Mouse (Mus musculus) limb, embryonic 13.5 days (tissue): Measurements from ENCODE around the gene Rtcb. TPM values are rescaled to one million over a fixed set of nuclear protein-coding genes. Genes with fewer than 3 reads are reported as not detected.

ENCODE experiments used
- ATAC-seq: fragments of 200-750 bp; cut with Nextera tagmentation; 2 replicates; pipeline ENCODE4 v1.8.0; 2017; ENCODE audit warnings: low read depth, moderate number of reproducible peaks, moderate TSS enrichment; ENCODE audit not compliant: low FRiP score
- H3K27ac ChIP-seq: fragments of 300-500 bp; sonication (generic); 2 replicates; pipeline ENCODE4 v1.5.1; 2015; ENCODE audit warnings: inconsistent platforms, mild to moderate bottlenecking, moderate library complexity
- H3K27me3 ChIP-seq: fragments of 300-500 bp; sonication (generic); 2 replicates; pipeline ENCODE4 v1.6.1; 2015; ENCODE audit warnings: mild to moderate bottlenecking, inconsistent platforms
- H3K36me3 ChIP-seq: fragments of 300-500 bp; sonication (generic); 2 replicates; pipeline ENCODE4 v1.6.1; 2015; ENCODE audit warnings: inconsistent platforms, mild to moderate bottlenecking, moderate library complexity
- H3K4me1 ChIP-seq: fragments of 300-500 bp; sonication (generic); 2 replicates; pipeline ENCODE4 v1.6.1; 2015; ENCODE audit warnings: inconsistent platforms
- H3K4me2 ChIP-seq: fragments of 300-500 bp; sonication (generic); replicated peaks from 2 replicates; pipeline ENCODE4 v1.6.1; 2015; ENCODE audit warnings: inconsistent platforms, mild to moderate bottlenecking, moderate library complexity
- H3K4me3 ChIP-seq: fragments of 300-500 bp; sonication (generic); 2 replicates; pipeline ENCODE4 v1.5.1; 2015; ENCODE audit warnings: moderate library complexity, mild to moderate bottlenecking, inconsistent platforms
- H3K9ac ChIP-seq: fragments of 300-500 bp; sonication (generic); 2 replicates; pipeline ENCODE4 v1.6.1; 2015; ENCODE audit warnings: mild to moderate bottlenecking, inconsistent platforms
- H3K9me3 ChIP-seq: fragments of 300-500 bp; sonication (generic); 2 replicates; pipeline ENCODE4 v1.6.1; 2016; ENCODE audit warnings: inconsistent platforms
- WGBS: fragments of 180-500 bp; shearing (Covaris S2); methylation state at CpG from one replicate; pipeline ENCODE4 v1.1.7; 2015; 5-methylcytosine and 5-hydroxymethylcytosine counted together
- polyA plus RNA-seq: library from polyadenylated mRNA; unstranded; fragments of >200 nt; fragmentation: Nextera tagmentation; extraction: Ambion mirVana; gene quantifications from 2 replicates; pipeline ENCODE4 v1.2.1, GENCODE M21; 2015

The Rtcb gene
- polyA plus RNA-seq, 1 experiment from 2014 or later, result 219 TPM

DNA sequence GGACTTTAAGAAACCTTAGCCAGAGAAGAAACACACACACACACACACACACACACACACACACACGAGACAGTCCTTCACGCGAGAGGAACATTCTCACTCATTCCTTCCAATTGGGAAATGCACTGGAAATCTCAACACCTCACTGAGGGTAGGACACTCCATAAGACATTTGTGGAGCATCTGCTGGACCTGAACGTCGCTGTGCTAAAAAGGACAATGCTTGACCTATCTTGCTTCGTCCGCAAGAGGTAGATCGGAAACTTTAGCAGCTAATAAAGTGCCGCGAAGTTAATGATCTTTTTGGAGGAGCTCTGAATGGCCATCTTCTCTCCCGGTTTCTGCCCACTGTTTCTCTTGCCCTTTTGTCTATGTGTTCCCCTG is 28.4 kb downstream of the Rtcb start:
- Histone ChIP-seq H3K4me3 (peak overlapping the region; percentile 60), H3K9me3 (no peaks in the 10 kb centered on the region), H3K4me1 (peaks cover 23% of the 10 kb centered on the region), H3K36me3 (no peaks in the 10 kb centered on the region), H3K27ac (no peak overlapping the region), H3K27me3 (peaks cover 49% of the 10 kb centered on the region), H3K9ac (no peak overlapping the region), H3K4me2 (peak overlapping the region; percentile 97)
- ATAC-seq, result no peak
- WGBS, result 50% methylated on average over 11 of the region's 11 CpGs

GRCm38 (mm10) chr10:85928499-85929207 is 29.0 kb downstream of the Rtcb start:
- peak overlapping the region; percentile 58 for H3K9ac ChIP-seq
- WGBS, result under 1% methylated on average over 63 of the region's 63 CpGs
- peaks cover 23% of the 10 kb centered on the region for H3K4me1 ChIP-seq
- no peaks in the 10 kb centered on the region for H3K9me3 ChIP-seq
- H3K4me2 ChIP-seq, result peak overlapping the region; percentile 97
- no peak overlapping the region for H3K27ac ChIP-seq
- peaks cover 49% of the 10 kb centered on the region for H3K27me3 ChIP-seq
- ATAC-seq, result peak; percentile 64
- no peaks in the 10 kb centered on the region for H3K36me3 ChIP-seq
- H3K4me3 ChIP-seq, result peak overlapping the region; percentile 60

GRCm38 (mm10) chr10:85927676-85928445 is 29.8 kb downstream of the Rtcb start, which contains the start of gene Ascl4:
Gene Ascl4, plus strand, starts transcription at chr10:85927681.
- Histone ChIP-seq H3K9me3 (no peaks in the 10 kb centered on the region), H3K27me3 (peaks cover 49% of the 10 kb centered on the region), H3K4me2 (peak within 1 kb of the TSS; percentile 97), H3K36me3 (no peaks in the 10 kb centered on the region), H3K4me3 (peak within 1 kb of the TSS; percentile 60), H3K27ac (no peak within 1 kb of the TSS), H3K4me1 (peaks cover 20% of the 10 kb centered on the region), H3K9ac (peak within 1 kb of the TSS; percentile 58)
- 2% methylated on average over 23 of the region's 23 CpGs for WGBS
- ATAC-seq, result no peak

DNA sequence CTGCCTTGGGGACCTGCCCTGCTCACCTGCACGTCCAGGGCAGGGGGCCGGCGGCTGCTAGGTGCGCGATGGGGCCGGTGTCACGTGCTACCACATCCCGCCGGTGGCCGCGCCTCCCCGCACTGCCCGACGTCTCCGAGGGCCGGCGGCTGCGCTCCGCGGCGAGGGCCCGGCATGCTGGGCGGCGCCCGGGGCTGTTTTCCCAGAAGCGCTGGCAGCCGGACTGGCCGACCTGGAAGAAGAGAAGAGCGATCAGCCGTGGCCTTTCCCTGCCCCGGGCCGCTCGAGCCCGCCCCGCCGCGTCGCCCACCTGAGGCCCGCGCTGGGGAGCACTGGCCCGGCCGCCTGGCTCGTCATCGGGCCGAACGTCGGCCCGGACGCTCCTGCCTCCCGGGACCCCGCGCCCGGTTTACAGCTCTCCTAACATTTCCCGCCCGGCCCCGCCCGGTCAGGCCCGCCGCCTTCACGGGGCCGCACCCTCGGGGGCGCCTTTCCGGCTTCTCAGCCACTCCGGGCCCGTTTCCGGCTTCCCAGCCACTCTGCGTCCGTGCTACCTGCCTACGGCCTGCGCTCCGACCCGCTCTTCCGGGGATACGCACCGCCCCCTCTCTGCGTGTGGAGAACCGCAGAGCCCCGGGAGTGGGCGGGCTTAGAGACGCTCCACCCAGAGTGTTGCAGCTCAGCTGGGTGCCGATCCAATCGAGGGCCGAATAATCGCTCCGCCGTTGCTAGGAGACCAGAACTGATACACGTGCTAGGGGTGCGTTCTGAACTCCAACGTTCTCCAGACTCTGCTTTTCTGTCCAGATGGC is 40.9 kb downstream of the Rtcb start, which contains the start of gene Prdm4:
Gene Prdm4, minus strand, starts transcription at position 645 of the 812 bp plus-strand sequence.
- Histone ChIP-seq H3K9ac (peak within 1 kb of the TSS; percentile 86), H3K27ac (peak within 1 kb of the TSS; percentile 73), H3K4me1 (peaks cover 19% of the 10 kb centered on the region), H3K27me3 (no peaks in the 10 kb centered on the region), H3K4me3 (peak within 1 kb of the TSS; percentile 75), H3K36me3 (peaks cover 26% of the 10 kb centered on the region), H3K4me2 (peak within 1 kb of the TSS; percentile 79), H3K9me3 (no peaks in the 10 kb centered on the region)
- ATAC-seq, result peak; percentile 99
- whole genome bisulfite sequencing, result under 1% methylated on average over 87 of the region's 90 CpGs

Other genes with a start within 250 kb of the Rtcb start
- 82.6 and 86.8 TPM in 2 replicates for gene Pwp1, start 128.3 kb downstream of the Rtcb start, polyA plus RNA-seq
- 18.3 and 19.1 TPM in 2 replicates for gene Prdm4, start 40.7 kb downstream of the Rtcb start, polyA plus RNA-seq
- gene Ascl4, start 30.1 kb downstream of the Rtcb start, polyA plus RNA-seq, result 0.33 and 0.66 TPM in 2 replicates
- 0.42 and 0.47 TPM in 2 replicates for gene Bpifc, start 54.1 kb upstream of the Rtcb start, polyA plus RNA-seq
- gene Fbxo7, start 64.1 kb upstream of the Rtcb start, polyA plus RNA-seq, result 33.3 and 33.5 TPM in 2 replicates